Mouse (Mus musculus) 3T3-L1 (cell line): ENCODE data around the gene Gstt4.
"Not testable (repeated sequence)": the region's sequence is repeated elsewhere in the genome, so short reads cannot be mapped to it uniquely, and the experiment has no call there.

Source experiments
- DNase-seq: peaks from one replicate; pipeline ENCODE4 v3.0.0-alpha.2; 2015; ENCODE audit warnings: low read depth, low spot score

Gene Gstt4

DNA sequence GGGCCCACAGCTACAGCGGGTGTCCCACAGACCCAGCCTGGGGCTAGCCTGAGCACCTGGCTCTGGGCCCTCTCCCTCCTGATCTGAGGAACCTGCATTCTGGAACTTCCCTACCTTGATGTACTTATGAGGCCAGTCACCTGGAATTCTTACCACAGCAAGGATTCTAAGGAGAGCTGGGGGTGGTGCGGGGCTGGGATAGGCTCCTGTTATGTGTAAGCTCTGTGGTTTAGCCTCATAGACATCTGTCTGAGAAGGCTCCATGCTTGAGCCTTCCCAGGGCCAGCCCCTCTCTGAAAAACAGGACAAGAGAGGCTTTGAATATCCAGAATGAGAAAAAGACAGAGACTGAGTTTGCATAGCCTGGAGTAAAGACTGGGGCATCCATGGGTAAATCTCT lies at the start of gene Gstt4:
TSS of gene Gstt4 (minus strand) at position 101 of the 400 bp plus-strand sequence.
- no peak for DNase-seq

DNA sequence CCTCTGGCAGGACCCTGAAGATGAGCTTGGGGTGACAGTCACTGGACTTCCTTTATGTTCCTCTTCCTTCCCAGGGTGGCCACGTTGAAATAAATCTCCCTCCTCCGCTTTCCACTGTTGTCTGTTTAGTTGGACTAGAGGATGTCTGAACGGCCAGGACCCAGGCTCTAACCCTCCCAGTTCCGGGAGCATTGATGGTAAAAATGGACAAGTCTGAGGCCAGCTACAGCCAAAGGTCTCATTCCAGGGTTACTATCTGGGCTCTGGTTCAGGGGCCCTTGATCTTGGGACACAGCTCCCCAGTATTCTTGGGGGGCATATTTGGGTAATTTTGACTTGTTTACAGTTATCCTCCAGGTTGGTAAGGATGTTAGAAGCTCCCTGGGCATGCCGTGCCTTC lies 39.2 kb upstream of the Gstt4 start:
- no peak for DNase-seq

DNA sequence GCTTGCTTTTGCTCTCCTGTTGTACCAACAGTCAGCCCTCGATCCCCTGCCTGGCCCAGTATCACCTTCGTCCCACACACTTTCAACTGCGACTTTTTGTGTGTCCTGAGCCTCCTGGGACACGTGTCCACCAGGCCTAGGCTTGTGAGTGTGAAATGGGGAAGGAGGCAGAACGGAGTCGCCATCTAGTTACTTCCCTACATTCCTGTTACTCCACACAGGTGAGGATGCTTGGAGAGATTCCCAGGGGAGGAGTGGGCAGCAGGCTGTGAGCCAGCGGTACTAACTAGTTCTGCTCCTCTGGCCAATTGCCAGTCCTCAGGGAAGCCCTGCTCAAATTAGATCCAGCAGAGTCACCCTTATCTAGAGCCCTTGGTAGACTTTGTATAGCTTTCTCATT lies 38.4 kb upstream of the Gstt4 start:
- DNase-seq, result no peak

DNA sequence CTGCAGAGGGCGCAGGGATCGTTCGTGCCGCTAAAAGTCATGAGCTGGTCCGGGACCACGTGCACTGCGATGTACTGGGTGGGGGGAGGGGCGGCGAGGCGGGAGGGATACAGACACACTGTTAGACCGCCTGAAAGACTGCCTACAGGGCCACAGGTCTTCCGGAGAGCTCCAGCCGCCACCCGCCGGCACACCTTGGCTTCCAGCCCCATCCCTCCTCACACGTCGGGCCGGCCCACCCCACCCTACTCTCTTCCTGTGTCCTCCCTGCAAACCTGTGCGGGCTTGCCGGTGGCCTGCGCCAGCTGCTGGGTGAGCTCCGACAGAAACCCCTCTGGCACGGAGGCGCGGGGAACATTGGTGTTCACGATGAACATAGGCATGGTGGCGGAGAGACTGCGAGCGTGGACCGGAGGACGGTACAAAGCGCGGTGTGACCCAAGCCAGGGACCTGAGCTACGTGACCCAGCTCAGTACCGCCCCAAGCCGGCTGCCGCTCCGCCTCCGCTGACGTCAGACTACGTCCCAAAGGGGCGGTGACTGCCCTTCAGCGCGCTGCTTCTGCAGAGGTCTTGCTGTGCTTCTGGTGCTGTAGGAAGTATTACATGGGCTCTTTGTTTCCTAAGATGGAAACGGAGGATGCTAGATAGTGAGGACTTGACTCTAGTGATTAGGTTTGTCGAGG lies 37.6 kb upstream of the Gstt4 start, which contains the start of gene Mif:
TSS of gene Mif (minus strand) at position 455 of the 685 bp plus-strand sequence.
- peak; percentile 92 for DNase-seq

DNA sequence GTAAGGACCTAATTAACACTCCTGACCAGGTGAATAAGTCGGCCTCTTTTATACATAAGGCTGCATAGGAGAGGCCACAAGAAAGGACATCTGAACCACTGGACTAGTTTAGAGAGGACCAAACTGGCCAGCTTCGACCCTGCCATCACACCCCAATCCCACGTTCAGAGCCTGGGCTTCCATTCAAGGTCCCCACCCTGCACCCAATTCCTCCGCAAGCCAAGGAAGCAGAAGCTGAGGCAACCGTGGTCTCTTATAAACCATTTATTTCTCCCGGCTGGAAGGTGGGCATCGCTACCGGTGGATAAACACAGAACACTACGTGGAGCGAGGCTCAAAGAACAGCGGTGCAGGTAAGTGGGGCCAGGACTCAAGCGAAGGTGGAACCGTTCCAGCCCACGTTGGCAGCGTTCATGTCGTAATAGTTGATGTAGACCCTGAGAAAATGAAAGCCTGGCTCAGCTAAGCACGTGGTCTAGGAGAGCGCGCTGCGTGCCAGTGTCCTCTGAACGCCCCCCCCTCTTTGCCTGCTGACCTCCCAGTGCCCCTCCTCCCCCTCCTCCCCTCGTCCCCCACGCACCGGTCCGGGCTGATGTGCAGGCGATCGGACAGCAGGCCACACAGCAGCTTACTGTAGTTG lies 36.9 kb upstream of the Gstt4 start:
- DNase-seq, result peak; percentile 50

DNA sequence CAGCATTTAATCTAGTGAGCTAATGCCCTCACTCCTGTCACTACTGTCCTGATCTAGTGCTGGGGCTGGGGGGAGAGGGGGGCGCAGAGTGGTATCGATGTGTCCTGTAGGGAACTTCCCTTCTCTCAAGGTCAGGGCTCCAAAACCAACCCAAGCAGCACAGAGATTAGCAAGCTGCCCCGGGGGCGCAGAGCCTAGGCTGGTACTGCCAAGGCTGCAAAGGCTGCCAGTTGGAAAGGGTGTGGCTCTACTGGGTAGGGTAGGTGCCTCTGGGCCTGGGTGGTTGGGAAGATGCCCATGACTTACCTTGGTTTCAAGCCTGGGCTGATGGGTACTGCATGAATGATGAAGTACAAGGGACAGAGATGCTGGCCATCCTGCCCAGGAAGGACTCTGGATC lies 35.3 kb upstream of the Gstt4 start:
- DNase-seq, result no peak

DNA sequence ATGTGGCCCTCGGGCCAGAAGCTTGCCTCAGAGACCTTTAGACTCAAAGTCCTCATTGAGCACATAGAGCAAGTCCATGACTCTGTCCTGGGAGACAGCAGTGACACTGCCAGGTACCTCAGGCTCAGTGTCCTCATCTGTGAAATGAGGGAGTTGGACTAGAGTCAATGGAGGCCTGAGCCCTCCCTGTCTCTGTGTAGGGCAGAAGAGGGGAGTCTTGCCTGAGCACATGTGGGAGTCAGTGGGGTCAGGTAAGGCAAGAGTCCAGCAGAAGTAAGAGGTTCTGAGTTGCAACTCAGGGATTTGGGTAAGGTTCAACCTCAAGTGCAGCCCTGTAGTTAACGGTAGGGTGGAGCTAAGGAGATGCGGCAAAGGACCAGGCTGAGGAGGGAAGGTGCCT lies 34.6 kb upstream of the Gstt4 start:
- DNase-seq, result no peak

DNA sequence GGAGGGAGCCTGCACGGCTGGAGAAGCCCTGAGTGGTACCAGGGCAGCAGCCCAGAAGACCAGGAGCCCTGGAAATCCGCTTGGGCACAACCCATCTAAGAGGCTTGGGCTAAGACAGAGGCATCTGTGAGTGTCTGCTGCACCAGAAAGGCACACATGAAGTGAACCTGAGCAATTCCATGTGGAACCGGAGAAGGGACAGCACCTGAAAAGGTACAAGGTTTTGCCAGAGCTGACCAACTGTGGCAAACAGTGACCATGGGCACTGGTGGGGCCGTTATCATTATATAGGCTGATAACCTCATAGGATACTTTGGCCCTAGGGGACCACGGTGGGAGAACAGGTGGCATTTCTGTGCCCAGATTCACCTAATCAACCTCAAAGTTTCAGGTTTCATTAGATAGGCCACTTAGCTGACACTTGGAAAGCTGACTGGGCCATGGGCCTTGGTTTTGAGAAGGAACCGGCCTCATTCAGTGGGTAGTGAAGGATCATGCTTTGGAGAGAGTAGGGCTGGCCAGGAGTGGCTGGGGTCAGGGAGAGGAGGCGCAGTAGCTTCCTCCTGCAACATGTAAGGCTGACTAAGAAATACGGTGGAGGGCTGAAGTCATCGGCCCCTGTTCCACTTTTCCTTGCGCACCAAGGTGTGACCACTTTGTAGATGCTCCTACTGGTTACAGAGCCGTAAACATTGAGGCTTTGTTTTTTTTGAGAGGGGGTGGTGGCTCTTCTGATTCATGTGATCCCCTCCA lies 34.0 kb upstream of the Gstt4 start:
- DNase-seq, result no peak

DNA sequence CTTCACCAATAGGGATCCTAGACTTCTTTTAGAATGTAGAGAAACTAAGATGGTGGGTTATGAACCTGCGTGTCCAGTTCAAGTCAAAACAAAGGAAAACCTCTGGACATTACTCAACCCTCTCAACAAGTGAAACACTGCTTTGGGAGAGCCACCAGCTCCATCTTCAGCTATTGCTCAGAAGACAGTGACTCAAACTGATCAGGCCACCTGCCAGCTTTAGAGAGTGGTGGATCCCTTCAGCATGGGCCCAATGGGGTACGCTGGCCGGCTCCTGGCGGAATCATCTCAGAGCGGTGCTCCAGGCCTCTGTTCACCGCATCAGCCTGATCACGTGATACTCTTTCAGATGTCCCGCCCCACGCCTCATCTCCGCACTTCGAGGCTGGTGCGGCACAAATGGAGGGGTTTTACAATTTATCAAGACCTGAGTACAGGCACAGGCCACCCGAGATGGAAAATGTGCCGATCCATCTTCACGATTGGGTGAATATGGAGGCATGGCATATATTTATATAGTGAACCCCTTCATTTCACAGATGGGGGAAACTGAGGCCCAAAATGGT lies 33.2 kb upstream of the Gstt4 start:
- no peak for DNase-seq

DNA sequence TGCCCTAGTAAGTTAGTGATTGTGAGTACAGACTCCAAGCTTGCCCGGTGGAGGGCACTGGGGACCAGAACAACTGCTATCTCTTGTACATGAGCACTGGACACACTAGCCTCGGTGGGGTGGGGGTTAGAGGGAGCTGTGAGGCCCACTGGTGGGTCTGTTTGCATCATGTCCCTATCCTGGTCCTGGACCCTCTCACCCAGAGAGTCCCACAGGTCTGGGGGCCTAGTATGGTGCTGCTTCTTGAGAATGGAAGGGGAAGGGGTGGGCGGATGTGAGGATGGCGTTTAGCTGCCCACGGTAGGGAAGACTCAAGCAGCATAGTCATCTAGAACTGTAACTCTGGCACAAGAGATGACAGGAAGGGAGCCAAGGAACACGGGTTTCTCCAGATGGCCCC lies 32.4 kb upstream of the Gstt4 start:
- DNase-seq, result no peak

DNA sequence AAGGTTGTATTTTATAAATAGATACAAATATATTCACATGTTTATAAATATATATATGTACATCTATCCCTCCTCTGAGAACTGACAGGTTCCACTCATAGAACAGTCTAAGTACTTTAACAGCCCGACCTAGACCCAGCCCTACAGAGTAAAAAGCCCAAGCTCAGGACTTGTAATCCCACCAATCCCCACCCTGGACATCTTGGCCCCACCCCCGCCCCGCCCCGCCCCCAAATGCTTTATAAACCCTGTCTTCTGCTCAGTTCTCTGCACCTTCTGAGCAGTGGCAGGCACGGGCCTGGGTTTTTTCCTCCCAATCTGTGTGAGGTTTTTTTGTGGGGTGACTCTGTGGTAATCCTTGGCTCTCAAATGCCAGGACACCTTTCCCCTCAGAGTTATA lies 31.8 kb upstream of the Gstt4 start:
- no peak for DNase-seq

DNA sequence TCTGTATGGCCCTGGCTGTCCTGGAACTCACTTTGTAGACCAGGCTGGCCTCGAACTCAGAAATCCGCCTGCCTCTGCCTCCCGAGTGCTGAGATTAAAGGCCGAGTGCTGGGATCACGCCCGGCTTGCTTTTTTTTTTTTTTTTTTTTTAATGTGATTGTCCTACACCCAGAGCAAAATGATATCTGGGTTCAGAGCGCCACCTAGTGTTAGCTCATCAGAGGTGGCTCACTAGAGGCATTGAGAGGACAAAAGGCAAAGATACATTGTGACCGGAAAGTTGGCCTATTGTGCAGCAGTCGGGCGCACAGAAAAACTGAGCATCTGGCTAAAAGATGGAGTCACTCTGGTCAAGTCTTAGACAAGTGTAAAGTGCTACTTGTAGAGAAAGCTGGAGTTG lies 31.1 kb upstream of the Gstt4 start:
- peak; percentile 94 for DNase-seq

DNA sequence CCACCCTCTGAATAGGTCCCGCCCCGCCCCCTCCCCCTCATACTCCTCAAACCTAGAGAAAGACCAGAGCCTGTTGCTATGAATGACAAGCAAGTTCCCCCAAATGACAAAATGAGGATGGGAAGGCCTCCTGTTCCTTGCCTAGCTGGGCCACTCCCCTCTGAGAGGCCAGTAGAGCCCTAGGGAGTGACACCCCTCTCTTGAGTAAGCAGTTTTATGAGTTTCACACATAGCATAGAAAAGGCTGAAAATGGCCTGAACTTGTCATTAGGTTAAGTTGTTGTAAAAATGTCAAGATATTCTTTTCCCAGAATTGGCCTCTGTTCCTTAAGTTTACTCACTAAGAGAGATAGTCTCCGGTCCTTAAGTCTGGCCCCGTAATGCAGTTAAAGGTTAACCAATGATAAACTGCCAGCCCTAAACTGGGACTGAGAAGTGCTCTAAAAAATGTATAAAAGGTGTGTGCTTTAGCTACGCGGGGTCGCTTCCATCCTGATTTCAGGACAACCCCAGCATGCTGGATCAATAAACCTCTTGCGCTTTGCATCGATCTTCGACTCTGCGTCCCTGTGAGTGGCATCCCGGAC lies 30.3 kb upstream of the Gstt4 start:
- DNase-seq, result no peak

DNA sequence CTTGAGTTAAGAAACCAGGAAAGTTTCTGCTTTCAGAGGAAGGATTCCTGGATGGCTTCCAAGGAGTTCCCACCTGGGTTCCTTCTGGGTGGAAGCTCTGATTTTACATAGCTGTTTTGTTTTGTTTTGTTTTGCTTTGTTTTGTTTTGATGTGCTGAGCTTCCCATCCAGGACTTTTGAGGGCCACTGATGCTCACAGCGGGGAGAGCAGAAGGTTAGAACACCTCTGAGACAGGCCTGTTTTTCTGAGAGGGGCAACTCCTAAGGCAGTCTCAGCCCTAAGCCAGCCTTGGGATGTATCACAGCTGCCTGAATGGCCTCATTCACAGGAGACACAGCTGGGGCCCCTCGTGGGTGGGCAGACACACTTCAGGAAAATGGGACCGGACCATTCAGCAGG lies 29.3 kb upstream of the Gstt4 start:
- no peak for DNase-seq

DNA sequence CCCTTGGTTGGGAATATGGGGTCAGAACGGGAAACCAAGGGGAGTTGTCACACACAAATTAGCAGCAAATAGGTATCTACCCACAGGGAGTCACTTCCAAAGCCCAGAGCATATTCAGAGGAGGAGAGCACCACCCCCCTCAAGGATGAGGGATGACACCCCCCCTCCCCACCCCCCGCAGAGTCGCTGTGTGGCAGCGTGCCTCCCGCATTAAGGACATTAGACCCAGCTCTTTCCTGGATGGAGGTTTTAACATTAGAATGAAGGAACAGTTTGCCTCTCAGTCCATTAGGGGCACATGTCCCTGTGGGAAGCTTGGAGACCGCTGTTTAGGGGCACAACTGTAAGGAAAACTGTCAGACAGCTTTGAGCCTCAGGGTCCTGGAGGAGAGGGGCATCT lies 28.7 kb upstream of the Gstt4 start:
- no peak for DNase-seq

DNA sequence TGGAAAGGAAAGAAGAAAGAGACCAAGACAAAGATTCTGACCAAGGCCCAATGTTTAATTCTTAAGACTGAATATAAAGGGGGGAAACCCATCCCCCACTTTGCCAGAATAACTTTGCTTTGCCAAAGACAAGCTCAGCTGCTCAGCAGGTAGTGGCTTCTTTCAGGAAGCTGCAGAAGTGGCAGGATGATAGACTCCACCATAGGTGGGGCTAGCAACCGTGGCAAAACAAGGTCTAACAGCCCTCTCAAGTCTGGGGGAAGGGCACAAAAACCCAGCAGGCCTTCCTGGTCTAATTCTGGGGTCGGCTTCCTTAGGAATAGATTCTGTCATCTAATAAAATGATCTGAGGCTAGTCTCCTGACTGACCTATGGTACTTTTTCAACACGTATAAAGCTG lies 26.0 kb upstream of the Gstt4 start:
- no peak for DNase-seq

DNA sequence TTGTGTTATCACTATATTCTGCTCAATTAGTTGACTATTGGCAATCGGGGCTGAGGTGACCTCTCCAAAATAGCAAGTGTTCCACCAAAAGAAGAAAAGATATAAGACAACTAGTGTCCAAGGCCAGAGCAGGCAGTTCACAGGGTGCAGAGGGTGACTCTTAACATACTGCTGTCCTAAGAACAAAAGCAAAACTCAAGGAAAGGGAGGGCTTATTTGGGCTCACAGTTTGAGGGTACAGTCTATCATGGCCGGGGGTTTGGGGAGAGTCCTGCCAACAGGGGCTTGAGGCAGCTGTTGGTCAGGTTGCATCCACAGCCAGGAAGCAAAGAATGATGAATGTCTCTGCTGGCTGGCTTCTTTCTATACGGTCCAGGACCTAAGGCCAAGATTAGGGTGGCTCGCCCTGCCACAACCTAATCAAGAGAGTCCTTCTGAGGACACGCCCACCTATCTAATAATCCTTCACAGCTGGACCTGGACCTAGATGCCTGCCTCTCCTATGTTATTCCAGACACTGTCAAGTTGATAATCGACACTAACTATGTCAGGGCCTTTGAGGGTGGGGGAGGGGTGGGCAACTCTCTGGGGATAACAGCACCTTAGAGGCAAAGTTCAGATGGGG lies 23.1 kb upstream of the Gstt4 start:
- no peak for DNase-seq

DNA sequence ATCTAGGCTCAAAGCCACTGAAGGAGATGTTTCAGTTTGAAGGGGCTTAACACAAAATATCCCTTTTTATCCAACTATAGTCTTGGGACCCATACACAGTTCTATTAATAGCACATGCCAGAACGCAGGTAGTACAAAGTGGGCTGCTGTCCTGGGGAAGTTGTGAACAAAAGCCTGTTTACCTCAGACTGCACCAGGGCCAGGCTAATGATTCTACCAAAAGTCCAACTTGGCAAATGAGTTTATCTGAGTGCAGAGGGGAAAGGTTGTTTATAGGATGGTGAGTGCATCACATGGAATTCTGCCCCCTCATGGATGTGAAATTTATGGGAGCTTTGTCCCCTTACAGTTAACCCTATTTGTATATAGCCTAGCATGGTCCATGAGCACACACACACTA lies 22.5 kb upstream of the Gstt4 start:
- DNase-seq, result no peak

DNA sequence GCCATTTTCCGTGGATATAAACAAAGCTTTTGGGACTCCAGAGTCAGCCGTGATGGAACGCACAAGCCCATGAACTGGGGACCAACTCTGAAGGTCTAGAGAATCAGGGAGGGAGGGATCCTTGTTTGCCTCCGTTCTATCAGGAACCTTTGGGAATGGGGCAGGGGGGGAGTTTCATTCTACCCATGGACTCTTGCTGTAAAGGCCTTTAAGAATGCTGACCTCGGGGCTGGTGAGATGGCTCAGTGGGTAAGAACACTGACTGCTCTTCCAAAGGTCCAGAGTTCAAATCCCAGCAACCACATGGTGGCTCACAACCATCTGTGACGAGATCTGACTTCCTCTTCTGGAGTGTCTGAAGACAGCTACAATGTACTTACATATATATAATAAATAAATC lies 21.6 kb upstream of the Gstt4 start:
- DNase-seq, result not testable (repeated sequence)

DNA sequence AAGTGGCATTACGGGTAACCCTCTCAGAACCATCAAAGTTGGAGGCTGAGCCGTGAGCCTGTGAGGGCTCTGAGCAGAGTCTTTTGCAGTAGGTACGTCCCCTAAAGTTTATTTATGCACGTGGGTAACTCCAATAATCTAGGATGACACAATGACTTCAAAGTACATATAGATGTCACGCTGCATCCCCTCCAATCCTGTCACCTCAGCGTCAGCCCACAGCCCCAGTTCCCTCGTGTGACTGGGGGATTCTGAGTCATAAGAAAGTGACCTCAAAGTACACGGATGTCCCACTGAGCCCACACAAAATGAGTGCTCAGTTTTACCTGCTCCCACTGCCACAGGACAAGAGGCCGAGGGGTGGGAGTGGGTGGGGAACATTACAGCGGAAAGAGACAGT lies 16.7 kb upstream of the Gstt4 start:
- DNase-seq, result no peak

DNA sequence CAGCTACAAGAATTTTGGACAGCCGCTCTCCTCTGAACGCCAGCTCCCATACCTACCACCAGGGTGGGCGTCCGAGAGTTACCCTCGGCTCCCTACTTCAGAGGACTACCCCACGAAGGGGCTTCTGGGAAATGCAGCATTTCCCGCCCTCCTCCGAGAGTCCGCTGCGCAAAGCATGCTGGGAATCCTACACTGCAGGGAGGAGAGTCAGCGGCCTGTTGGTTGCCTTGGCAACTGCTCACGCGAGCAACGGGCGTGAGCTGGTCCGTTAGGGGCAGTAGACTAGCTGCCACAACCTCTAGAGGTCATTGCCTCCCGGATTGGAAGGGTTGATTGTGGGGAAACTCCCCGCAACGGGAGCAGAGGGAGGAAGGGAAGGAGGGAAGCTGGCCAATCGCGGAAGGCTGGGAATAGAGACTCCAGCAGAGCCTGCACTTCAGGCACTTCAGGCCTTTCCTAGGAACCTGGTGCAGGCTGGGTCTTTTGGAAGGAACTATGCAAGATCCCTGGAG lies 15.0 kb upstream of the Gstt4 start, which contains the start of gene Gstt2:
TSS of gene Gstt2 (minus strand) at position 177 of the 512 bp plus-strand sequence.
- DNase-seq, result peak; percentile 67
